Mouse (Mus musculus) midbrain, postnatal 0 days (tissue): ENCODE results near the gene Crkl. TPM values are rescaled to one million over a fixed set of nuclear protein-coding genes. Genes with fewer than 3 reads are reported as not detected.
A peak's percentile ranks its signal among the peaks of the same experiment; 100 is the strongest.

Source experiments
- ATAC-seq: fragments of 200-750 bp; cut with Nextera tagmentation; 2 replicates; pipeline ENCODE4 v1.8.0; 2017; ENCODE audit warnings: moderate number of reproducible peaks, mild to moderate bottlenecking, moderate TSS enrichment, moderate library complexity; ENCODE audit not compliant: low FRiP score
- DNase-seq: peaks from one replicate; pipeline ENCODE4 v3.0.0-alpha.2; 2015; ENCODE audit warnings: low spot score
- H3K27ac ChIP-seq: fragments of 300-500 bp; sonication (generic); 2 replicates; pipeline ENCODE4 v1.5.1; 2014; ENCODE audit warnings: low read depth, mild to moderate bottlenecking, low read length, mixed read lengths
- H3K27me3 ChIP-seq: fragments of 300-500 bp; sonication (generic); 2 replicates; pipeline ENCODE4 v1.6.1; 2014; ENCODE audit warnings: low read length, control low read depth, mixed read lengths; ENCODE audit not compliant: insufficient read depth
- H3K36me3 ChIP-seq: fragments of 300-500 bp; sonication (generic); 2 replicates; pipeline ENCODE4 v1.6.1; 2014; ENCODE audit warnings: low read length, control low read depth, mixed read lengths; ENCODE audit not compliant: insufficient read depth
- H3K4me1 ChIP-seq: fragments of 300-500 bp; sonication (generic); 2 replicates; pipeline ENCODE4 v1.6.1; 2014; ENCODE audit warnings: mild to moderate bottlenecking, control low read depth, antibody characterized with exemption, low read length, mixed read lengths; ENCODE audit not compliant: insufficient read depth
- H3K4me2 ChIP-seq: fragments of 300-500 bp; sonication (generic); 2 replicates; pipeline ENCODE4 v1.6.1; 2014; ENCODE audit warnings: low read depth, mild to moderate bottlenecking, low read length, mixed read lengths; ENCODE audit not compliant: poor library complexity, severe bottlenecking
- H3K4me3 ChIP-seq: fragments of 300-500 bp; sonication (generic); 2 replicates; pipeline ENCODE4 v1.5.1; 2014; ENCODE audit warnings: low read depth, mild to moderate bottlenecking, low read length, moderate library complexity
- H3K9ac ChIP-seq: fragments of 300-500 bp; sonication (generic); replicated peaks from 2 replicates; pipeline ENCODE4 v1.6.1; 2014; ENCODE audit warnings: mild to moderate bottlenecking, low read length, moderate library complexity, mixed read lengths; ENCODE audit not compliant: poor library complexity, severe bottlenecking
- H3K9me3 ChIP-seq: fragments of 300-500 bp; sonication (generic); 2 replicates; pipeline ENCODE4 v1.6.1; 2016; ENCODE audit warnings: low read length, control low read depth
- CTCF ChIP-seq: IDR thresholded peaks from 2 replicates; pipeline ENCODE4 v1.5.1; 2016; ENCODE audit warnings: antibody characterized with exemption, mild to moderate bottlenecking
- WGBS: fragments of 180-500 bp; shearing (Covaris S2); extraction: QIAGEN DNeasy Blood & Tissue Kit; methylation state at CpG from one replicate; pipeline ENCODE4 v1.1.7; 2014; 5-methylcytosine and 5-hydroxymethylcytosine counted together
- polyA plus RNA-seq: library from polyadenylated mRNA; unstranded; fragments of >200 nt; fragmentation: Nextera tagmentation; extraction: Ambion mirVana; gene quantifications from 2 replicates; pipeline ENCODE4 v1.2.1, GENCODE M21; 2015
- total RNA-seq: library from RNA; depleted of rRNA; stranded (reverse); fragments of >200 nt; gene quantifications from 2 replicates; pipeline ENCODE4 v1.2.3, GENCODE M21; 2014

Gene Crkl
- total and polyA plus RNA-seq, 2 experiments from 2014 or later, result 47.8 to 61.1 TPM

DNA sequence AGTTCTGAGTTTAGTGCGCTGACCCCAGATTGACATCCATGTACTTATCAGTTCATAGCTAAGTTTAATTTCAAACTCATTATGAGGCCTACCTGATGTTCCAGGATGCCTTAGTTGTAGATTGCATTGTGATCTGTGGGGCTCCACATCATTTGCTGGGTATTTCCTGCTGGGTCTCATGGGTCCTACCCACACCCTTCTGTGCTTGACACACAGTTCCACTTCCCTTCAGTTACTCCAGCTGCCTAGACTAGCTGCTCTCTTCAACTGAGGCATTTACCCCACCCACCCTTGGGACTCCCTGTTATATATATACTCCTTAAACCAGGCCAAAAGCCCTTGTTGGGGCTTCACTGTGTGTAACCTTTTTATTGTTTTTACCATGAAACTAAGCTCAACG, 42.7 kb upstream of the Crkl start:
- H3K27me3 ChIP-seq, result no peaks in the 10 kb centered on the region
- no peaks in the 10 kb centered on the region for H3K9me3 ChIP-seq
- H3K4me2 ChIP-seq, result no peak overlapping the region
- no peak overlapping the region for H3K27ac ChIP-seq
- peaks cover 17% of the 10 kb centered on the region for H3K4me1 ChIP-seq
- TF ChIP-seq CTCF, result no peak
- H3K36me3 ChIP-seq, result 0 out of 2 replicates have a peak, but pooled peaks cover 4% of the 10 kb centered on the region
- no peak overlapping the region for H3K9ac ChIP-seq
- H3K4me3 ChIP-seq, result no peak overlapping the region
- ATAC-seq (no peak), DNase-seq (no peak)
- 89% methylated on average over 2 of the region's 2 CpGs for WGBS

DNA sequence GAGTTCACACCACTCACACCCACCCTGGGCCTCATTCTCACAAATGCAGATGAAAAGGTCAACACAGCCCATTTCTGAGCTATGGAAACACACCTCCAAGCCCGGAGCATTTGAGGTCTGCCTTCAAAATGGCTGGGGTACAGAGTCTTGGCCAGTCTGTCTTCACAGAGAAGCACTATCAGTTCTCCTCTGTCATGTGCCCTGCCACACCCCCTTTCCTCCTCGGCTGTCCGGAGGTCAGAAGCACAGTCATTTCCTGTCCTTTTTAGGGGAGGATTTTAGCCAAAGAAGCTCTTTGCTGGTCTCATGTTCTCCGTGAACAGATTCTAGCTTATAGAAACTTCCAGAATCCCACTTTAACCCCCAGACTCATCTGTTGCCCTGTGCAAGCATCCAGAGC, 41.6 kb upstream of the Crkl start:
- Histone ChIP-seq H3K27me3 (no peaks in the 10 kb centered on the region), H3K4me2 (no peak overlapping the region), H3K36me3 (0 out of 2 replicates have a peak, but pooled peaks cover 4% of the 10 kb centered on the region), H3K9me3 (no peaks in the 10 kb centered on the region), H3K4me3 (no peak overlapping the region), H3K4me1 (peaks cover 11% of the 10 kb centered on the region), H3K9ac (no peak overlapping the region), H3K27ac (no peak overlapping the region)
- 80% methylated on average over 4 of the region's 4 CpGs for WGBS
- DNase-seq, result no peak
- ATAC-seq, result no peak
- no peak for TF ChIP-seq CTCF

DNA sequence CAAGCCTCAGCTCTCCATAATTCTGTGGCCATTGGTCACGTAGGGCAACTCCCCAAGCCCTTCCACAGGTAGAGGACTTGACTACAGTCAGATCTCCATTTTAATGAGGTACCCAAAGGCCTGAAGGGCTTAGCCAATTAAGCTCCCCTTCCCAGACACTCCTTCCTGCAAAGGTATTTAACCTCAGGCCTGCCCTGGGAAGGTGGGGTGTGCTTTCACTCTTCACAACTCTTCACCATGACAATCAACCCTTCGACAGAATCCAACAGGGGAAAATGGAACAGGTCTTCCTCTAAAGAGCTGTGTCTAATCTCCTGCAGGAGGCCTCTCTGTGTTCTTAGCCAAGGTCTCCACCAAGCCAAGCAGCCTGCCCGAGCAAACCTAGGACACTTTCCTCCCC, 28.8 kb upstream of the Crkl start:
- Histone ChIP-seq H3K4me1 (no peaks in the 10 kb centered on the region), H3K36me3 (peaks cover 39% of the 10 kb centered on the region), H3K27ac (no peak overlapping the region), H3K27me3 (no peaks in the 10 kb centered on the region), H3K9me3 (no peaks in the 10 kb centered on the region), H3K9ac (no peak overlapping the region), H3K4me3 (no peak overlapping the region), H3K4me2 (no peak overlapping the region)
- no peak for TF ChIP-seq CTCF
- ATAC-seq (no peak), DNase-seq (no peak)
- 75% methylated on average over 3 of the region's 3 CpGs for WGBS

DNA sequence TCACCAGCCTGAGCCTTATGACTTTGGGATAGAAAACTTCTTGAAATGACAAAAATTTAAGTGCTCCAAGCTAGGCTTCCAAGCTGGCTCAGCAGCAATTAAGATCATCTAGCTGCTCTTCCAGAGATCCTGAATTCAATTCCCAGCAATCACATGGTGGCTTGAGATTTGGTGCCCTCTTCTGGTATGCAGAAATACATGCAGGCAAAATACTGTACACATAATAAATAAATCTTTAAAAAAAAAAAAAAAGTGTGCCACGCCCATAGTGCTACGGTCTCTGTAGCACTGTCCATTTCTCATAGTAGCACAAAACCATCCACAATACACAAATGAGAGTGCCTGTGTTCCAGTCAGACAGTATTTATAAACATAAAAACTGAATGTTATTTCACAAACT, 19.2 kb upstream of the Crkl start:
- Histone ChIP-seq H3K4me1 (no peaks in the 10 kb centered on the region), H3K4me2 (no peak overlapping the region), H3K9me3 (no peaks in the 10 kb centered on the region), H3K36me3 (peaks cover 10% of the 10 kb centered on the region), H3K27ac (no peak overlapping the region), H3K9ac (no peak overlapping the region), H3K4me3 (no peak overlapping the region), H3K27me3 (no peaks in the 10 kb centered on the region)
- ATAC-seq (no peak), DNase-seq (no peak)
- TF ChIP-seq CTCF, result peak; percentile 59
- 92% methylated on average over 2 of the region's 2 CpGs for WGBS

DNA sequence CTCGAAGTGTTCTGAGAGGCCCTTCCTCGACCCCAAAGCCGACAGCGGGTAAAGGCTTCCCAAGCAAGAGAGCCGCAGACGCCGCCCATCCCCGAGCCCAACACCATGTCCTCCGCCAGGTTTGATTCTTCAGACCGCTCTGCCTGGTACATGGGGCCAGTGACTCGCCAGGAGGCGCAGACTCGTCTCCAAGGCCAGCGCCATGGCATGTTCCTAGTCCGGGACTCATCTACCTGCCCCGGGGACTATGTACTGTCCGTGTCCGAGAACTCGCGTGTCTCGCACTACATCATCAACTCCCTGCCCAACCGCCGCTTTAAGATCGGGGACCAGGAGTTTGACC, 557 bp downstream of the Crkl start:
- Histone ChIP-seq H3K27me3 (no peaks in the 10 kb centered on the region), H3K36me3 (peaks cover 3% of the 10 kb centered on the region; the same call in 1 of the 2 replicates), H3K9ac (peak overlapping the region; percentile 88), H3K9me3 (no peaks in the 10 kb centered on the region), H3K4me3 (peak overlapping the region; percentile 81), H3K27ac (peak overlapping the region; percentile 90), H3K4me2 (peak overlapping the region; percentile 86), H3K4me1 (peaks cover 12% of the 10 kb centered on the region)
- 0 out of 2 replicates have a peak, but pooled peaks have one; percentile 2 for TF ChIP-seq CTCF
- peak; percentile 29 for ATAC-seq
- under 1% methylated on average over 24 of the region's 24 CpGs for WGBS
- peak; percentile 36 for DNase-seq

DNA sequence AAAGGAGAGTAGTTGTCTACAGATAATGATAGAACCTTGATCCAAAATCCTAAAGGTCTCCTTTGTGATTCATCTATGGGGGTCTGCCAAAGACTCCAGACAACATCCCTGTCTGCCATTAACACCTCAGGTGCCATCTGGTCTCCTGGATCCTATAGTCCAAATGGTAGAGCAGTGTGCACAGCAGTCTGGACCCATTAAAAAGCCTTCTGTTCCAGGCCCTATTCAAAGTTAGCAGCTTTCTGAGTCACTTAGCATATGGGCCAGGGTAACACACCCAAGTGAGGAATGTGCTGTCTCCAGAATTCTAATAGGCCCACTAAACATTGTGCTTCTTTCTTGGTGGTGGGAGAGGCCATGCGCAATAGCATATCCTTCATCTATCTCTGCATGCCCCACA, 5.1 kb downstream of the Crkl start:
- DNase-seq (no peak), ATAC-seq (no peak)
- no peak overlapping the region for H3K27ac ChIP-seq
- no peak overlapping the region for H3K4me2 ChIP-seq
- no peak for TF ChIP-seq CTCF
- no peaks in the 10 kb centered on the region for H3K27me3 ChIP-seq
- no peak overlapping the region for H3K9ac ChIP-seq
- H3K4me1 ChIP-seq, result peaks cover 12% of the 10 kb centered on the region
- H3K4me3 ChIP-seq, result no peak overlapping the region
- 100% methylated on average over 1 of the region's 1 CpGs for WGBS
- H3K9me3 ChIP-seq, result no peaks in the 10 kb centered on the region
- peaks cover 3% of the 10 kb centered on the region; the same call in 1 of the 2 replicates for H3K36me3 ChIP-seq
